12 mouse cellular contexts compared by ENCODE assay signal in the genomic region with DNA sequence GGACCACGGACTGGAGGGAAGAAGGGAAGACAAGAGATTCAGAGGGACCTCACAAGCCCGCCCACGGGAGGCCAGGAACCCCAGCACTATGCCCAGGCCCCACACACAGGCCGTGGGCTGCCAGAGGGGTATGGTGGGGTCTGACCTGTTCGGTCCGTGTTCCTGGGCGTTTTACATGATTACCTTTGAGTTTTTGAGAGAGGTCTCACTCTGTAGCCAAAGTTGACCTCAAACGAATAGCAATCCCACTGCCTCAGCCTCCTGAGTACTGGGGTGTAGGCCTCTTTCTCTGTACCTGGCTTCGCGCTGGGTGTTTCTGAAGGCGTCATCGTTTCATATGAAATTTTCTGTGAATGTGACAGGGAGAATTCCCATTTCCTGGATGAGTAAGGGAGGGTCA. TPM values are rescaled to one million over a fixed set of nuclear protein-coding genes. Genes with fewer than 3 reads are reported as not detected.
DNase-seq lines count a peak whose midpoint lies in the region; ATAC-seq lines count a peak whose summit lies in the region.
"Had no signal": no experiment of that assay in that cellular context is flagged by ENCODE, and none has a peak within 500 bp of the region (broad histone marks: within the 10 kb centered on the region; RNA-seq: fewer than 3 reads in every experiment).

No protein-coding gene starts in this region.

- H3K4me3 ChIP-seq in forebrain, embryonic 10.5 days: no peak overlapping the region
- H3K4me3 ChIP-seq in forebrain, embryonic 16.5 days (replicated peaks; ENCODE audit: low read length): no peak overlapping the region
- no peak overlapping the region for H3K4me3 ChIP-seq in kidney, embryonic 15.5 days (replicated peaks)

- peaks cover 18% of the 10 kb centered on the region for H3K4me1 ChIP-seq in forebrain, embryonic 10.5 days
- 0 out of 2 replicates have a peak, but pooled peaks cover 3% of the 10 kb centered on the region for H3K4me1 ChIP-seq in forebrain, embryonic 16.5 days (replicated peaks; ENCODE audit: control insufficient read depth, insufficient read depth, low read length)
- peaks cover 52% of the 10 kb centered on the region for H3K4me1 ChIP-seq in kidney, embryonic 15.5 days

- peaks cover 38% of the 10 kb centered on the region for H3K36me3 ChIP-seq in forebrain, embryonic 10.5 days (replicated peaks)
- H3K36me3 ChIP-seq in forebrain, embryonic 16.5 days (ENCODE audit: control insufficient read depth, insufficient read depth): peaks cover 15% of the 10 kb centered on the region
- peaks cover 25% of the 10 kb centered on the region for H3K36me3 ChIP-seq in kidney, embryonic 15.5 days

- no peak overlapping the region for H3K9ac ChIP-seq in forebrain, embryonic 16.5 days (replicated peaks; ENCODE audit: low read depth, low read length)
- 0 out of 2 replicates have a peak overlapping the region, but pooled peaks have one; percentile 12 for H3K9ac ChIP-seq in kidney, embryonic 15.5 days
- H3K9ac ChIP-seq: liver, embryonic 14.5 days had no signal

- ATAC-seq in forebrain, embryonic 16.5 days: no peak
- ATAC-seq in kidney, embryonic 15.5 days (replicated peaks; ENCODE audit: low FRiP score): no peak
- ATAC-seq: Patski had no signal

- H3K27me3 ChIP-seq in forebrain, embryonic 10.5 days (ENCODE audit: poor library complexity, severe bottlenecking): no peaks in the 10 kb centered on the region
- H3K27me3 ChIP-seq in forebrain, embryonic 16.5 days (replicated peaks; ENCODE audit: control insufficient read depth, insufficient read depth, low read length): no peaks in the 10 kb centered on the region
- no peaks in the 10 kb centered on the region for H3K27me3 ChIP-seq in kidney, embryonic 15.5 days
- H3K27me3 ChIP-seq: Patski had no signal

- 0 out of 2 replicates have a peak overlapping the region, but pooled peaks have one; percentile 63 for H3K27ac ChIP-seq in forebrain, embryonic 10.5 days
- no peak overlapping the region for H3K27ac ChIP-seq in forebrain, embryonic 16.5 days (ENCODE audit: low read length)
- peak overlapping the region; percentile 83 for H3K27ac ChIP-seq in kidney, embryonic 15.5 days
- H3K27ac ChIP-seq: liver, embryonic 14.5 days had no signal

- no peak for DNase-seq in forebrain, embryonic 10.5 days (ENCODE audit: extremely low spot score, low spot score)
- DNase-seq in kidney, postnatal 4 days: no peak
- DNase-seq in right cerebral cortex, postnatal 14 days: peak; percentile 6
- no peak for DNase-seq in right cerebral cortex, postnatal 36 days (ENCODE audit: low spot score in 2 of 2)
- no peak for DNase-seq in frontal cortex, postnatal 14 days (ENCODE audit: low spot score in 2 of 2)
- DNase-seq in urinary bladder, adult 18-20 months (ENCODE audit: low spot score in 2 of 2): no peak

- H3K4me2 ChIP-seq in forebrain, embryonic 16.5 days (ENCODE audit: low read length): no peak overlapping the region
- peak overlapping the region; percentile 46 for H3K4me2 ChIP-seq in kidney, embryonic 15.5 days

- no peaks in the 10 kb centered on the region for H3K9me3 ChIP-seq in forebrain, embryonic 10.5 days
- H3K9me3 ChIP-seq in forebrain, embryonic 16.5 days (ENCODE audit: control insufficient read depth, low read length): no peaks in the 10 kb centered on the region
- H3K9me3 ChIP-seq in kidney, embryonic 15.5 days (replicated peaks): no peaks in the 10 kb centered on the region

- WGBS in forebrain, embryonic 10.5 days: 89% methylated on average over 12 of the region's 12 CpGs
- WGBS in forebrain, embryonic 16.5 days: 87% methylated on average over 12 of the region's 12 CpGs
- 84% methylated on average over 12 of the region's 12 CpGs for WGBS in kidney, embryonic 15.5 days

RNA-seq across cellular contexts. Expression of gene Misp, which starts 0.9 kb away (rescaled TPM):
- 0.18 and 1.0 TPM in 2 replicates for polyA plus RNA-seq in forebrain, embryonic 10.5 days (2016; fragmentation: Nextera tagmentation; extraction: Ambion mirVana)
- 0.48 and 1.2 TPM in 2 replicates for polyA plus RNA-seq in forebrain, embryonic 16.5 days (2015; fragmentation: Nextera tagmentation; extraction: Ambion mirVana)
- polyA plus RNA-seq in kidney, embryonic 15.5 days (2015; fragmentation: Nextera tagmentation; extraction: Ambion mirVana): 14.9 and 15.2 TPM in 2 replicates

RNA-seq across cellular contexts. Expression of gene Palm, which starts 28.4 kb away (rescaled TPM):
- 114 and 119 TPM in 2 replicates for polyA plus RNA-seq in forebrain, embryonic 10.5 days (2016; fragmentation: Nextera tagmentation; extraction: Ambion mirVana)
- 327 and 349 TPM in 2 replicates for polyA plus RNA-seq in forebrain, embryonic 16.5 days (2015; fragmentation: Nextera tagmentation; extraction: Ambion mirVana)
- polyA plus RNA-seq in kidney, embryonic 15.5 days (2015; fragmentation: Nextera tagmentation; extraction: Ambion mirVana): 144 and 158 TPM in 2 replicates

RNA-seq across cellular contexts. Expression of gene Prss57, which starts 31.0 kb away (rescaled TPM):
- not detected in 2 replicates for polyA plus RNA-seq in forebrain, embryonic 10.5 days (2016; fragmentation: Nextera tagmentation; extraction: Ambion mirVana)
- polyA plus RNA-seq in forebrain, embryonic 16.5 days (2015; fragmentation: Nextera tagmentation; extraction: Ambion mirVana): 0.36 and 0.62 TPM in 2 replicates
- 0.29 TPM in 1 of 2 replicates, not detected in the other for polyA plus RNA-seq in kidney, embryonic 15.5 days (2015; fragmentation: Nextera tagmentation; extraction: Ambion mirVana)
- polyA plus RNA-seq: heart, postnatal 0 days; neural tube, embryonic 14.5 days; Patski had no signal

RNA-seq across cellular contexts. Expression of gene Ptbp1, which starts 32.5 kb away (rescaled TPM):
- polyA plus RNA-seq in forebrain, embryonic 10.5 days (2016; fragmentation: Nextera tagmentation; extraction: Ambion mirVana): 370 and 377 TPM in 2 replicates
- 98.3 and 107 TPM in 2 replicates for polyA plus RNA-seq in forebrain, embryonic 16.5 days (2015; fragmentation: Nextera tagmentation; extraction: Ambion mirVana)
- 398 and 438 TPM in 2 replicates for polyA plus RNA-seq in kidney, embryonic 15.5 days (2015; fragmentation: Nextera tagmentation; extraction: Ambion mirVana)

RNA-seq across cellular contexts. Expression of gene Fstl3, which starts 44.7 kb away (rescaled TPM):
- 1.1 and 1.5 TPM in 2 replicates for polyA plus RNA-seq in forebrain, embryonic 10.5 days (2016; fragmentation: Nextera tagmentation; extraction: Ambion mirVana)
- 1.1 and 1.4 TPM in 2 replicates for polyA plus RNA-seq in forebrain, embryonic 16.5 days (2015; fragmentation: Nextera tagmentation; extraction: Ambion mirVana)
- 15.3 and 15.6 TPM in 2 replicates for polyA plus RNA-seq in kidney, embryonic 15.5 days (2015; fragmentation: Nextera tagmentation; extraction: Ambion mirVana)
